Mouse (Mus musculus): ENCODE measurements at regions not wholly inside any gene's neighbourhood (a gene's known extent, or its start where the extent isn't known, plus 50 kb on each side); places are given as distances from the start of the nearest gene placed in this dataset.

DNA sequence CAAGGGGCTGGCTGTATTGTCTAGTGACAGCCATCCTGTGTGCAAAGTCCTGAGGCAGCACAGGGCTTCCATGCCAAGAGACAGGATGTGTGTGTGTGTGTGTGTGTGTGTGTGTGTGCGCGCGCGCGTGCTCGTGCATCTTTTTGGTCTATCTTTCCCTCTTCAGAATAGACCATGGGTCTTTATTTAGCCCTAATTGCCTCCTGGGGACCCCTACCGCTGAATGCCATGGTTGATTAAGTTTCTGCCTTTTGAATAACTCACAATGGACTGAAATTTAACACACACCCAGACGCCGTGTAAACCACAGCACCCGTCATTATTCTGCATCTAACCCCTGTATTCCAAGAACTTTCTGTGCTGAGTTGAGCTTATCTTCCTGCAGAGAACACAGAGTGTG lies 435.2 kb upstream of the Kcnab2 start:
- no peaks in the 10 kb centered on the region for H3K9me3 ChIP-seq (ENCODE audit: control insufficient read depth, low read length)
- H3K4me1 ChIP-seq (replicated peaks; ENCODE audit: control insufficient read depth, insufficient read depth, low read length) = no peaks in the 10 kb centered on the region; the same call in 1 of the 2 replicates
- ATAC-seq (ENCODE audit: low FRiP score) (no peak), DNase-seq (ENCODE audit: low spot score) (peak; percentile 31)
- H3K9ac ChIP-seq (ENCODE audit: low read depth, low read length) = no peak overlapping the region
- WGBS = 56% methylated on average over 10 of the region's 10 CpGs
- no peaks in the 10 kb centered on the region for H3K36me3 ChIP-seq (ENCODE audit: control insufficient read depth, insufficient read depth, low read length)
- H3K27ac ChIP-seq (ENCODE audit: low read depth, low read length) = no peak overlapping the region
- H3K4me2 ChIP-seq (replicated peaks; ENCODE audit: low read depth, low read length) = no peak overlapping the region
- H3K4me3 ChIP-seq (ENCODE audit: low read depth, low read length) = no peak overlapping the region
- H3K27me3 ChIP-seq (ENCODE audit: control insufficient read depth, insufficient read depth, low read length) = peaks cover 3% of the 10 kb centered on the region; the same call in 1 of the 2 replicates

DNA sequence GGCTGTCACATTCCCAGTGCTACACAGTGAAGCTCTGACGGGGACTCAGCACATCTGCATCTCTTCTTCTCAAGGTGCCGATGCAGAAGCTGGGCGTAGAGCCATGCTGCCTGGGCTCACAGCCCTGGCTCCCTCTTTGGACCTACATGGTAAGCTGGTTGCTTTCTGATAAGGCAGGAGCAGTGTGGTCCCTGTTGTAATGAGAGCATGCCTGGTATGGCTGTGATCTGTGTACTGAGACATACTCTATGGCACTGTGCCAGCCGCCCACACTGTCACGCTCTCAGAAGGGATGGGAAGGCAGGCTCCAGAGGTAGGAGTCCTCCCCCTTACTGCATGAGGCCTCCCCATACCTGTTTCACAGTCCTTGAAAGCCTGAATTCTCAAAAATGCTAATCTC lies 430.6 kb upstream of the Kcnab2 start:
- no peak for DNase-seq (ENCODE audit: low spot score)
- 79% methylated on average over 5 of the region's 5 CpGs for WGBS

DNA sequence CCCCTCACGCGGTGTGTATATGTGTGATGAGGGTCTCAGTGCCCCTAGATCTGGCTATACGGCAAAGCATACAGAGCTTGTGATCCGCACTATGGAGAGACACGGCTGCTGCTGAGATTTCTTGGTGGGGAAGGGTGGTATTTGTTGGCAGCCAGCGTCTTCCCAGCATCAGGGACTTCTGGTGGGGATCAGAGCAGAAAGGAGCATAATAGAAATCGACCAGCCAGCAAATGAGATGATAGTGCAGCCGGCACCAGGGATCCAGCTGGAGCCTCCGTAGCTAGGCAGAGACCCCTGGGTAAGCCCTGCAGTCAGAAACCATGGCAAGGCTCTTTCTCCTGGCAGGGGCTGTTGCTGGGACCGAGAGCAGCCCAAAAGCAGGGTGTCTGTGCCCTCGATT lies 425.2 kb upstream of the Kcnab2 start:
- H3K27ac ChIP-seq (ENCODE audit: low read depth, low read length) = 0 out of 2 replicates have a peak overlapping the region, but pooled peaks have one; percentile 24
- no peak for ATAC-seq (ENCODE audit: low FRiP score)
- 71% methylated on average over 11 of the region's 11 CpGs for WGBS

More for the DNA sequence above, 430.6 kb upstream of the Kcnab2 start:
- no peak overlapping the region for H3K9ac ChIP-seq (ENCODE audit: low read depth, low read length)
- no peak overlapping the region for H3K4me2 ChIP-seq (replicated peaks; ENCODE audit: low read depth, low read length)
- no peaks in the 10 kb centered on the region for H3K9me3 ChIP-seq (ENCODE audit: control insufficient read depth, low read length)
- H3K4me1 ChIP-seq (replicated peaks; ENCODE audit: control insufficient read depth, insufficient read depth, low read length) = no peaks in the 10 kb centered on the region
- no peak overlapping the region for H3K4me3 ChIP-seq (ENCODE audit: low read depth, low read length)
- ATAC-seq (ENCODE audit: low FRiP score) = no peak
- no peaks in the 10 kb centered on the region for H3K36me3 ChIP-seq (ENCODE audit: control insufficient read depth, insufficient read depth, low read length)
- peaks cover 3% of the 10 kb centered on the region; the same call in 1 of the 2 replicates for H3K27me3 ChIP-seq (ENCODE audit: control insufficient read depth, insufficient read depth, low read length)
- no peak overlapping the region for H3K27ac ChIP-seq (ENCODE audit: low read depth, low read length)

DNA sequence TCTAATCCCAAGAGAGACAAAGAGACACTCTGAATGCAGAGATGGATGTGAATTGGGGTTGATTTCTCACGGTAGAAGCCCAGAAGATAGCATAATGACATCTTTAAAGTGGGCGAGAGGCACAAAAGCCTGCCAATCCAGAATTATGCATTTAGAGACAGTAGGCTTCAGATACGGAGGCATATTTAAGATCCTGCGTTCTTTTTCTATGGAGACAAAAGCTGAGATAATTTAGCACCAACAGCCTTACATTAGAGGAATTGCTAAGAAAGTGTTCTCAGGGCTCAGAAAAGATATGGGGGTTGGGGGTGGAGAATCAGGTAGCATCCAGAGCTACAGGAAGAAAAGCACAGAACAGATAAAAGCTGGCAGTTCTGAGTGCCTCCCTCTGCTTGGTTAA lies 422.4 kb upstream of the Kcnab2 start:
- H3K4me2 ChIP-seq (replicated peaks; ENCODE audit: low read depth, low read length) = no peak overlapping the region
- no peak for ATAC-seq (ENCODE audit: low FRiP score)
- no peaks in the 10 kb centered on the region for H3K4me1 ChIP-seq (replicated peaks; ENCODE audit: control insufficient read depth, insufficient read depth, low read length)
- no peaks in the 10 kb centered on the region for H3K36me3 ChIP-seq (ENCODE audit: control insufficient read depth, insufficient read depth, low read length)
- no peak overlapping the region for H3K4me3 ChIP-seq (ENCODE audit: low read depth, low read length)
- WGBS = 76% methylated on average over 4 of the region's 4 CpGs
- H3K9me3 ChIP-seq (ENCODE audit: control insufficient read depth, low read length) = no peaks in the 10 kb centered on the region
- no peak overlapping the region for H3K27ac ChIP-seq (ENCODE audit: low read depth, low read length)
- no peak overlapping the region for H3K9ac ChIP-seq (ENCODE audit: low read depth, low read length)
- DNase-seq (ENCODE audit: low spot score) = no peak
- no peaks in the 10 kb centered on the region for H3K27me3 ChIP-seq (ENCODE audit: control insufficient read depth, insufficient read depth, low read length)

More for the DNA sequence above, 425.2 kb upstream of the Kcnab2 start:
- no peak for DNase-seq (ENCODE audit: low spot score)
- Histone ChIP-seq H3K4me1 (replicated peaks; ENCODE audit: control insufficient read depth, insufficient read depth, low read length) (no peaks in the 10 kb centered on the region), H3K4me2 (replicated peaks; ENCODE audit: low read depth, low read length) (no peak overlapping the region), H3K9ac (ENCODE audit: low read depth, low read length) (no peak overlapping the region), H3K27me3 (ENCODE audit: control insufficient read depth, insufficient read depth, low read length) (no peaks in the 10 kb centered on the region), H3K4me3 (ENCODE audit: low read depth, low read length) (no peak overlapping the region), H3K9me3 (ENCODE audit: control insufficient read depth, low read length) (no peaks in the 10 kb centered on the region), H3K36me3 (ENCODE audit: control insufficient read depth, insufficient read depth, low read length) (no peaks in the 10 kb centered on the region)

DNA sequence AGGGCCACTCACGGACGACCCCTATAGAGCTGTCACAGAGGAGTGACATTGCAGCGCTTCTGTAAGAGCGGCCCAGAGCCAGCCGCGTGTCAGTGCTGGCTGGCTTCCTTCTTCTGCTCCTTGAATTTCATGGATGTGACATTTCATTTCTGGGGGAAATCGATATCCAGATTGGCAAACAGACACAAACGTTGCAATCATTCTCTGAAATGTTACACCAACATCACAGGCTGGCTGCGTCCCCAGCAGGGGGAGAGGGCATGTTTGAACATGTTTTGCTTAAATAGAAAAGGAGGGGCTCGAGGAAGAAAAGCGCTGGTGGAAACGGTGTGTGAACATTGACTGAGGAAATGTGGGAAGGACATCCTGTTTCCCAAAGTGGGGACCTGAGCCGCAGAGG lies 417.4 kb upstream of the Kcnab2 start:
- H3K9me3 ChIP-seq (ENCODE audit: control insufficient read depth, low read length) = no peaks in the 10 kb centered on the region
- DNase-seq (ENCODE audit: low spot score) = no peak
- 68% methylated on average over 13 of the region's 13 CpGs for WGBS
- no peak overlapping the region for H3K4me3 ChIP-seq (ENCODE audit: low read depth, low read length)
- no peaks in the 10 kb centered on the region for H3K4me1 ChIP-seq (replicated peaks; ENCODE audit: control insufficient read depth, insufficient read depth, low read length)
- H3K9ac ChIP-seq (ENCODE audit: low read depth, low read length) = no peak overlapping the region
- no peaks in the 10 kb centered on the region for H3K27me3 ChIP-seq (ENCODE audit: control insufficient read depth, insufficient read depth, low read length)
- H3K4me2 ChIP-seq (replicated peaks; ENCODE audit: low read depth, low read length) = no peak overlapping the region
- H3K36me3 ChIP-seq (ENCODE audit: control insufficient read depth, insufficient read depth, low read length) = no peaks in the 10 kb centered on the region
- no peak for ATAC-seq (ENCODE audit: low FRiP score)
- no peak overlapping the region for H3K27ac ChIP-seq (ENCODE audit: low read depth, low read length)

DNA sequence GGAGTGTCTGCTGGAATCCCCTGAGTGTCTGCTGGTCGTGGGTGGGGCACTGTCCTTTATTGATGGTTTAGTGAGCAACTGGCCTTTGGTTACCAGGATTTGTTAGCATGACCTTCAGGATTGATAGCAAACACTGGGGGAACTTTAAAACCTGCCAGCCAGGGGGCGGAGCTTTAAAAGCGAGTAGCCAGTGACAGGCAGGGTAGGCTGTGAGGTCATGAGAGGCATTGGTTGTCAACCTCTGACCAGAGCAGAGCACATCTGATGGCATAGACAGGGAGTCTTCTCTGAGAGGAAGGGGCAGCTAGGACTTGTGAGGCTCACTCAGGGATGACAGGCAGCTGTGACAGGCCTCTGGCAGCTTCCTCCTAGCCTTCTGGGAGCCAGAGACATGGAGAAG lies 415.3 kb upstream of the Kcnab2 start:
- WGBS = 85% methylated on average over 3 of the region's 3 CpGs
- no peaks in the 10 kb centered on the region for H3K27me3 ChIP-seq (ENCODE audit: control insufficient read depth, insufficient read depth, low read length)
- no peaks in the 10 kb centered on the region; the same call in 1 of the 2 replicates for H3K4me1 ChIP-seq (replicated peaks; ENCODE audit: control insufficient read depth, insufficient read depth, low read length)
- no peaks in the 10 kb centered on the region for H3K9me3 ChIP-seq (ENCODE audit: control insufficient read depth, low read length)
- H3K36me3 ChIP-seq (ENCODE audit: control insufficient read depth, insufficient read depth, low read length) = no peaks in the 10 kb centered on the region
- no peak for ATAC-seq (ENCODE audit: low FRiP score)
- no peak overlapping the region for H3K9ac ChIP-seq (ENCODE audit: low read depth, low read length)
- H3K4me2 ChIP-seq (replicated peaks; ENCODE audit: low read depth, low read length) = no peak overlapping the region
- no peak overlapping the region for H3K27ac ChIP-seq (ENCODE audit: low read depth, low read length)
- H3K4me3 ChIP-seq (ENCODE audit: low read depth, low read length) = no peak overlapping the region
- no peak for DNase-seq (ENCODE audit: low spot score)

DNA sequence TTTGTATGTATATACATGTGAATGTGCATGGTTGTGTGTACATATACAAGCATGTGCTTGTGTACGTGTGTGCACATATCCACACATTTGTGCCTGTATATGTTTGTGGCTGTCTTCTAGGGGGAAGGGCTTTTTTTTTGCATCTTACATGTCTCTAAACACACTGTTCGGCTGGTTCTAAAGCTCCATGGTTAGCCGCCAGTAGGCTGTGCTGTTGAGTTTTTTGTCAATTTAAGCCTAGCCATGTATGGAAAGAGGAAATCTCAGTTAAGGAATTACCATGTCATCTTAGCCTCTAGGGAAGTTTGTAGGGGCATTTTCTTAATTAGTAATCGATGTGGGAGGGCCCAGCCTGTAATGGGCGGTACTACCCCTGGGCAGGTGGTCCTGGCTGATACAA lies 411.5 kb upstream of the Kcnab2 start:
- 78% methylated on average over 5 of the region's 5 CpGs for WGBS
- DNase-seq (ENCODE audit: low spot score) = peak; percentile 45

DNA sequence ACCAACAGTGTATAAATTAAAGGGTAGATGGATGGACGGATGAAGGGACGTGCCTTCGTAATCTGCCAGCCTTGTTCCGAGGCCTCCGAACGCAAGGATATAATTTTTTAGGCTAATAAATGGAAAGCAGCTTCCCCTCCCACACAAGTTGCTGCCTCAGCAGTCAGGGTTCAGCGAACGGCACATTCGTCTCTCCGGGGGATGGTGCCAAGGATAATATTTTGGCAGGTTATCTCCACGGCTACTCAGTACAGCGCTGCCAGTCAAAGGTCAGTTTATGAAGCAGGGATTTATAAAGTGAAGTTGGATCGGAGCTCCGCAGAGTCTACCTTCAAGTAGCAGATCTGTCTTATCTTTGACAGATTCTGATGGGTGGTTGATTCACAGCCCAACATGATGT lies 410.6 kb upstream of the Kcnab2 start:
- Histone ChIP-seq H3K27ac (ENCODE audit: low read depth, low read length) (no peak overlapping the region), H3K36me3 (ENCODE audit: control insufficient read depth, insufficient read depth, low read length) (no peaks in the 10 kb centered on the region), H3K4me1 (replicated peaks; ENCODE audit: control insufficient read depth, insufficient read depth, low read length) (no peaks in the 10 kb centered on the region; the same call in 1 of the 2 replicates), H3K9ac (ENCODE audit: low read depth, low read length) (no peak overlapping the region), H3K4me2 (replicated peaks; ENCODE audit: low read depth, low read length) (no peak overlapping the region), H3K4me3 (ENCODE audit: low read depth, low read length) (no peak overlapping the region), H3K9me3 (ENCODE audit: control insufficient read depth, low read length) (no peaks in the 10 kb centered on the region), H3K27me3 (ENCODE audit: control insufficient read depth, insufficient read depth, low read length) (no peaks in the 10 kb centered on the region)
- no peak for DNase-seq (ENCODE audit: low spot score)
- ATAC-seq (ENCODE audit: low FRiP score) = no peak
- WGBS = 60% methylated on average over 14 of the region's 14 CpGs

More for the DNA sequence above, 411.5 kb upstream of the Kcnab2 start:
- Histone ChIP-seq H3K4me2 (replicated peaks; ENCODE audit: low read depth, low read length) (no peak overlapping the region), H3K36me3 (ENCODE audit: control insufficient read depth, insufficient read depth, low read length) (no peaks in the 10 kb centered on the region), H3K27ac (ENCODE audit: low read depth, low read length) (no peak overlapping the region), H3K9ac (ENCODE audit: low read depth, low read length) (no peak overlapping the region), H3K27me3 (ENCODE audit: control insufficient read depth, insufficient read depth, low read length) (no peaks in the 10 kb centered on the region), H3K4me1 (replicated peaks; ENCODE audit: control insufficient read depth, insufficient read depth, low read length) (no peaks in the 10 kb centered on the region; the same call in 1 of the 2 replicates), H3K4me3 (ENCODE audit: low read depth, low read length) (no peak overlapping the region), H3K9me3 (ENCODE audit: control insufficient read depth, low read length) (no peaks in the 10 kb centered on the region)
- ATAC-seq (ENCODE audit: low FRiP score) = no peak

DNA sequence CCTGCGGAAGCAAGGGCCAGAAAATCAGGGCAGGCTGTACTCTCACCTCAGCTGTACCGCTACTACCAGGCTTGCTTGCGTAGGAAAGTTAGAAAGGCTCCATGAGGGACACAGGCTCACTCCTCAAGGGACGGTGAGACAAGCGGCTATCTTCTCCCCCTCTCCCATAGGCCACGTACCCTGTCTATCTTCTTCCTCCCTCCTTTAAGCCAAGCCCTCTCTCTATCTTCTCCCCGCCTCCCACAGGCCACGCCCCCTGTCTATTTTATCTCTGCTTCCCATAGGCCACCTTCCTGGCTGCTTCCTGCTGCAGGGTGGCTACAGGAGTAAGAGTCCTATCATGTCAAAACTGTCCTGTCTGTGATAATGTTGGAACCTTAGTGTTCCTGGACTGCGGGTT lies 409.1 kb upstream of the Kcnab2 start:
- no peak overlapping the region for H3K4me3 ChIP-seq (ENCODE audit: low read depth, low read length)
- H3K27ac ChIP-seq (ENCODE audit: low read depth, low read length) = no peak overlapping the region
- H3K4me1 ChIP-seq (replicated peaks; ENCODE audit: control insufficient read depth, insufficient read depth, low read length) = no peaks in the 10 kb centered on the region; the same call in 1 of the 2 replicates
- H3K9me3 ChIP-seq (ENCODE audit: control insufficient read depth, low read length) = no peaks in the 10 kb centered on the region
- H3K36me3 ChIP-seq (ENCODE audit: control insufficient read depth, insufficient read depth, low read length) = no peaks in the 10 kb centered on the region
- ATAC-seq (ENCODE audit: low FRiP score) = peak; percentile 30; the same call in 1 of the 2 replicates
- H3K27me3 ChIP-seq (ENCODE audit: control insufficient read depth, insufficient read depth, low read length) = no peaks in the 10 kb centered on the region
- 76% methylated on average over 9 of the region's 9 CpGs for WGBS
- no peak overlapping the region for H3K4me2 ChIP-seq (replicated peaks; ENCODE audit: low read depth, low read length)
- no peak for DNase-seq (ENCODE audit: low spot score)
- H3K9ac ChIP-seq (ENCODE audit: low read depth, low read length) = no peak overlapping the region
